Mouse (Mus musculus): Measurements from ENCODE around the gene Arap1. TPM values are rescaled to one million over a fixed set of nuclear protein-coding genes. Genes with fewer than 3 reads are reported as not detected.

Arap1 gene
- polyA plus RNA-seq, 1 experiment from 2014 or later, result 29.2 TPM

- 61% methylated on average over 10 of the region's 10 CpGs for WGBS
- no peak overlapping the region for H3K4me3 ChIP-seq (ENCODE audit: control insufficient read depth in 1 of 2, insufficient read depth in 1 of 2, low read depth in 1 of 2, low read length in 2 of 2)
- H3K4me1 ChIP-seq (ENCODE audit: control insufficient read depth in 2 of 2, insufficient read depth in 2 of 2, low read length in 2 of 2), result peaks cover 20 to 24% of the 10 kb centered on the region in 2 experiments
- H3K27me3 ChIP-seq (ENCODE audit: control insufficient read depth, insufficient read depth, low read length), result no peaks in the 10 kb centered on the region
- H3K9ac ChIP-seq (ENCODE audit: low read length), result no peak overlapping the region
- no peaks in the 10 kb centered on the region for H3K9me3 ChIP-seq (ENCODE audit: control insufficient read depth, low read length)
- H3K4me2 ChIP-seq (ENCODE audit: low read length), result no peak overlapping the region
- no peak overlapping the region for H3K27ac ChIP-seq (replicated peaks in 1 of 2; ENCODE audit: control insufficient read depth in 1 of 2, insufficient read depth in 1 of 2, low read depth in 2 of 2, low read length in 2 of 2)
- no peak for ATAC-seq (ENCODE audit: insufficient number of reproducible peaks, insufficient read depth, low FRiP score, low read depth)
- H3K36me3 ChIP-seq (ENCODE audit: control insufficient read depth, insufficient read depth, low read length), result peaks cover 23% of the 10 kb centered on the region
Observed at GRCm38 (mm10) chr7:101384931-101385330, 37.1 kb downstream of the Arap1 start.

- Histone ChIP-seq H3K9ac (ENCODE audit: low read length) (no peak overlapping the region), H3K36me3 (ENCODE audit: control insufficient read depth, insufficient read depth, low read length) (peaks cover 23% of the 10 kb centered on the region), H3K4me1 (ENCODE audit: control insufficient read depth in 2 of 2, insufficient read depth in 2 of 2, low read length in 2 of 2) (peaks cover 24 to 27% of the 10 kb centered on the region in 2 experiments), H3K27ac (replicated peaks in 1 of 2; ENCODE audit: control insufficient read depth in 1 of 2, insufficient read depth in 1 of 2, low read depth in 2 of 2, low read length in 2 of 2) (no peak overlapping the region), H3K4me2 (ENCODE audit: low read length) (no peak overlapping the region), H3K9me3 (ENCODE audit: control insufficient read depth, low read length) (no peaks in the 10 kb centered on the region), H3K4me3 (ENCODE audit: control insufficient read depth in 1 of 2, insufficient read depth in 1 of 2, low read depth in 1 of 2, low read length in 2 of 2) (no peak overlapping the region), H3K27me3 (ENCODE audit: control insufficient read depth, insufficient read depth, low read length) (no peaks in the 10 kb centered on the region)
- ATAC-seq (ENCODE audit: insufficient number of reproducible peaks, insufficient read depth, low FRiP score, low read depth), result 0 out of 2 replicates have a peak, but pooled peaks have one; percentile 9
- 48% methylated on average over 6 of the region's 6 CpGs for WGBS
Observed at GRCm38 (mm10) chr7:101385331-101385733, 37.5 kb downstream of the Arap1 start.

GRCm38 (mm10) chr7:101385866-101386452, 38.1 kb downstream of the Arap1 start:
- 54% methylated on average over 10 of the region's 10 CpGs for WGBS
- Histone ChIP-seq H3K27me3 (ENCODE audit: control insufficient read depth, insufficient read depth, low read length) (no peaks in the 10 kb centered on the region), H3K4me1 (ENCODE audit: control insufficient read depth in 2 of 2, insufficient read depth in 2 of 2, low read length in 2 of 2) (peaks cover 30 to 33% of the 10 kb centered on the region in 2 experiments), H3K9me3 (ENCODE audit: control insufficient read depth, low read length) (no peaks in the 10 kb centered on the region), H3K4me3 (ENCODE audit: control insufficient read depth in 1 of 2, insufficient read depth in 1 of 2, low read depth in 1 of 2, low read length in 2 of 2) (no peak overlapping the region), H3K9ac (ENCODE audit: low read length) (no peak overlapping the region), H3K36me3 (ENCODE audit: control insufficient read depth, insufficient read depth, low read length) (peaks cover 23% of the 10 kb centered on the region), H3K27ac (replicated peaks in 1 of 2; ENCODE audit: control insufficient read depth in 1 of 2, insufficient read depth in 1 of 2, low read depth in 2 of 2, low read length in 2 of 2) (no peak overlapping the region), H3K4me2 (ENCODE audit: low read length) (no peak overlapping the region)
- no peak for ATAC-seq (ENCODE audit: insufficient number of reproducible peaks, insufficient read depth, low FRiP score, low read depth)

GRCm38 (mm10) chr7:101389256-101389655, 41.4 kb downstream of the Arap1 start:
- Histone ChIP-seq H3K4me2 (ENCODE audit: low read length) (no peak overlapping the region), H3K9ac (ENCODE audit: low read length) (no peak overlapping the region), H3K4me3 (ENCODE audit: control insufficient read depth in 1 of 2, insufficient read depth in 1 of 2, low read depth in 1 of 2, low read length in 2 of 2) (no peak overlapping the region), H3K4me1 (ENCODE audit: control insufficient read depth in 2 of 2, insufficient read depth in 2 of 2, low read length in 2 of 2) (peaks cover 62 to 63% of the 10 kb centered on the region in 2 experiments), H3K27me3 (ENCODE audit: control insufficient read depth, insufficient read depth, low read length) (no peaks in the 10 kb centered on the region), H3K36me3 (ENCODE audit: control insufficient read depth, insufficient read depth, low read length) (peaks cover 23% of the 10 kb centered on the region), H3K27ac (replicated peaks in 1 of 2; ENCODE audit: control insufficient read depth in 1 of 2, insufficient read depth in 1 of 2, low read depth in 2 of 2, low read length in 2 of 2) (peak overlapping the region in 1 of 2 experiments; percentile 27; a peak in 1 of 4 replicates), H3K9me3 (ENCODE audit: control insufficient read depth, low read length) (no peaks in the 10 kb centered on the region)
- 29% methylated on average over 6 of the region's 6 CpGs for WGBS
- no peak for ATAC-seq (ENCODE audit: insufficient number of reproducible peaks, insufficient read depth, low FRiP score, low read depth)

- no peak for ATAC-seq (ENCODE audit: insufficient number of reproducible peaks, insufficient read depth, low FRiP score, low read depth)
- Histone ChIP-seq H3K4me1 (ENCODE audit: control insufficient read depth in 2 of 2, insufficient read depth in 2 of 2, low read length in 2 of 2) (peaks cover 51 to 52% of the 10 kb centered on the region in 2 experiments), H3K4me3 (ENCODE audit: control insufficient read depth in 1 of 2, insufficient read depth in 1 of 2, low read depth in 1 of 2, low read length in 2 of 2) (no peak overlapping the region), H3K9me3 (ENCODE audit: control insufficient read depth, low read length) (no peaks in the 10 kb centered on the region), H3K36me3 (ENCODE audit: control insufficient read depth, insufficient read depth, low read length) (peaks cover 31% of the 10 kb centered on the region), H3K4me2 (ENCODE audit: low read length) (no peak overlapping the region), H3K27me3 (ENCODE audit: control insufficient read depth, insufficient read depth, low read length) (no peaks in the 10 kb centered on the region), H3K9ac (ENCODE audit: low read length) (no peak overlapping the region), H3K27ac (replicated peaks in 1 of 2; ENCODE audit: control insufficient read depth in 1 of 2, insufficient read depth in 1 of 2, low read depth in 2 of 2, low read length in 2 of 2) (no peak overlapping the region)
- 65% methylated on average over 4 of the region's 4 CpGs for WGBS
Observed at GRCm38 (mm10) chr7:101391909-101392479, 44.1 kb downstream of the Arap1 start.

GRCm38 (mm10) chr7:101393015-101393414, 45.1 kb downstream of the Arap1 start:
- peaks cover 51 to 52% of the 10 kb centered on the region in 2 experiments for H3K4me1 ChIP-seq (ENCODE audit: control insufficient read depth in 2 of 2, insufficient read depth in 2 of 2, low read length in 2 of 2)
- ATAC-seq (ENCODE audit: insufficient number of reproducible peaks, insufficient read depth, low FRiP score, low read depth), result no peak
- no peak overlapping the region for H3K4me2 ChIP-seq (ENCODE audit: low read length)

GRCm38 (mm10) chr7:101393694-101394504, 46.0 kb downstream of the Arap1 start:
- WGBS, result 43% methylated on average over 8 of the region's 8 CpGs
- Histone ChIP-seq H3K27me3 (ENCODE audit: control insufficient read depth, insufficient read depth, low read length) (no peaks in the 10 kb centered on the region), H3K9ac (ENCODE audit: low read length) (peak overlapping the region; percentile 55; the same call in 1 of the 2 replicates), H3K4me1 (ENCODE audit: control insufficient read depth in 2 of 2, insufficient read depth in 2 of 2, low read length in 2 of 2) (peaks cover 48% of the 10 kb centered on the region in 2 experiments), H3K4me3 (ENCODE audit: control insufficient read depth in 1 of 2, insufficient read depth in 1 of 2, low read depth in 1 of 2, low read length in 2 of 2) (peak overlapping the region in 1 of 2 experiments; percentile 15; a peak in 2 of 4 replicates), H3K27ac (replicated peaks in 1 of 2; ENCODE audit: control insufficient read depth in 1 of 2, insufficient read depth in 1 of 2, low read depth in 2 of 2, low read length in 2 of 2) (peak overlapping the region; percentile 78 to 86), H3K4me2 (ENCODE audit: low read length) (peak overlapping the region; percentile 47), H3K9me3 (ENCODE audit: control insufficient read depth, low read length) (no peaks in the 10 kb centered on the region), H3K36me3 (ENCODE audit: control insufficient read depth, insufficient read depth, low read length) (peaks cover 28% of the 10 kb centered on the region)
- ATAC-seq (ENCODE audit: insufficient number of reproducible peaks, insufficient read depth, low FRiP score, low read depth), result peak; percentile 68

More at GRCm38 (mm10) chr7:101393015-101393414, 45.1 kb downstream of the Arap1 start:
- Histone ChIP-seq H3K9ac (ENCODE audit: low read length) (peak overlapping the region; percentile 27; the same call in 1 of the 2 replicates), H3K27ac (replicated peaks in 1 of 2; ENCODE audit: control insufficient read depth in 1 of 2, insufficient read depth in 1 of 2, low read depth in 2 of 2, low read length in 2 of 2) (peak overlapping the region; percentile 78 to 86), H3K27me3 (ENCODE audit: control insufficient read depth, insufficient read depth, low read length) (no peaks in the 10 kb centered on the region), H3K36me3 (ENCODE audit: control insufficient read depth, insufficient read depth, low read length) (peaks cover 28% of the 10 kb centered on the region), H3K4me3 (ENCODE audit: control insufficient read depth in 1 of 2, insufficient read depth in 1 of 2, low read depth in 1 of 2, low read length in 2 of 2) (no peak overlapping the region), H3K9me3 (ENCODE audit: control insufficient read depth, low read length) (no peaks in the 10 kb centered on the region)
- 12% methylated on average over 4 of the region's 4 CpGs for WGBS

All from heart, embryonic 14.5 days (tissue).